Mouse (Mus musculus): Measurements from ENCODE around the gene Camkmt.
A peak's percentile ranks its signal among the peaks of the same experiment; 100 is the strongest.

Gene Camkmt

DNA sequence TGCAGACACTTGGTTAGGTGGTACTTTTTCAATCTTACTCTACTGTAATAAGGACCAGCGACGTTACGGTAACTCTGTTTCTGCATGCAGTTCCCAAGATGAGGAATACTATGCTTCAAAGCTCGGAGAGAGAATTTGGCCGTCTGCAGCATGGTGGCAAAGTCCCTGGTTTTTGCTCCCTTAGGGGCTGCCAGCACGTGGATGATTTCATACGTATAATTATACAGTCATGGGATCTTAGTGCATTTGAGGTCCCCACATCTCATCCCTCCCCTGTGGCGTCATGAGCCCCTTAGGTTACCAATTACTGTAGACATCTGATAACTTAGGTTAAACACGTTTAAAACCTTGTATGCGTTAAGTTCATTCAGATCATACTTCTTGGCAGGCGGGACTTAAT is 2.0 kb upstream of the Camkmt start:
- ATAC-seq (ENCODE audit: insufficient number of reproducible peaks, low FRiP score, low TSS enrichment): no peak

DNA sequence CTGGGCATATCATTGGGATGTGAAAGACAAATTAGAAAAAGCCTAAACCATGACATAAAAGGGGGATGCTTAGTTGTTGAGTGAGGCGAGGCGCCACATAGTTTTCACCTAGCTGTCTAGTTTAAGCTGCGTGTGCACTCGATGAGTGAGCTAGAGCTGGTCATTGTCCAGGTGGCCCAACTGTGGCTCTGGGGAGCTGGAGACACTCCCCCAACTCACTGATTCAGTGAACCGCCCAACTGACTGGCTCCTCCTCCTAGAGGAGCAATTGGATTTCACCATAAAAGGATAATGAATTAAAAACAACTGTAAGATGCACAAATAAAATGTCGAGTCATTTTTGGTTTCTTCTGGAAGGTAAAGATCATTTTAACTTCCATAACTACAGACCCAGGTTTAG is 1.3 kb upstream of the Camkmt start:
- no peak for ATAC-seq (ENCODE audit: insufficient number of reproducible peaks, low FRiP score, low TSS enrichment)

DNA sequence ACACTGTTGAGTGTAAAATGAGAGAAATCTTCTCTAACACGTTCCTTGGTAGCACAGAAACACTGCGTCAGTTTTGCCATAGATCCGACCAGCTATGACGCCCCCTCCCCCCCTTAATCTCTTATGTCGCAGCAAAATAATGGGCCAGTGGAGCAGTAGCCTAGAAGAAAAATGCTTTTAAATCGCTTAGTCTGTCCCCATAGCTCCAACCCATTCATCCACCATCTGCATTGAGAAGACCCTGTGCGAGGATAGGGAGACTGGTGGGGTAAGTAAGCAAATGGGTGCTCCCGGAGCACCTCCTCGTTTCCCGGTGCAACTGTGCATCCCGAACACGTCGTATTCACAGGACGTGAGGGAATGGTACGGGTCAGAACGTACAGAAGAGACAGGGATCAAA is 731 bp upstream of the Camkmt start:
- ATAC-seq (ENCODE audit: insufficient number of reproducible peaks, low FRiP score, low TSS enrichment): peak; percentile 5; the same call in 1 of the 2 replicates

DNA sequence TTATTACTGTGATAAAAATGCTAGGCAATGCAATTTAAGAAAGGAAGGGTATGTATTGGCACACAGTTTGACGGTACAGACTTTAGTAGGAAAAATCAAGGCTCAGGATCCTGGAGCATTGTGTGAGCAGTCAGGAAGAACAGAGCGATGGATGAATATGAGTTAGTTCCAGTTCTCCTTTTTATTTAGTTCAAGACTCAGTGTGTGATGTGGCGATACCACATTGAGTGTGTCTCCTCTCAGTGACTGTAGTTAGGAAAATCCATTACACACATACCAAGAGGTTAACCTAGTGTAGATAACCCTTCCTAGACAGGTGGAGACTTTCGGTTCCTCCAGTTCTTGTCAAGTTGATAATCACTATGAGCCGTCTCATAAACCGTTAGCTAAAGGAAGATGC is 1.4 kb downstream of the Camkmt start:
- ATAC-seq (ENCODE audit: insufficient number of reproducible peaks, low FRiP score, low TSS enrichment): no peak

DNA sequence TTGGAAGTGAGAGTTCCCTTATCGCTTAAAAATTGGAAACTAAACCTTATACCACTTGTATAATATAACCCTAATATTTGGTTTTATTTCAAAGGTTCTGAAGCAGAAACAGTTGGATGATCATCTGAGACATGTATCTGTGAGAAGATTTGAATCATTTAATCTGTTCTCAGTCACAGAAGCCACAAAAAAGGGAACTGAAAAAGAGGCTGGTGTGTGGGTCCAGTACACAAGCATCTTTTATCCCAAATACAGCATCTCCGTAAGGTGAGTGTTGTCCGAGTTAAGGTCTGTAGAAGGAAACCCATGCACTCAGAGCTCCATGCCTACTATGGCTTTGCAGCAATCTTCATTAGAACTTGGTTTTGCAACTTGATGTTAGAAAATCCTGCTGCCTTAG is 6.0 kb downstream of the Camkmt start:
- no peak for ATAC-seq (ENCODE audit: insufficient number of reproducible peaks, low FRiP score, low TSS enrichment)

DNA sequence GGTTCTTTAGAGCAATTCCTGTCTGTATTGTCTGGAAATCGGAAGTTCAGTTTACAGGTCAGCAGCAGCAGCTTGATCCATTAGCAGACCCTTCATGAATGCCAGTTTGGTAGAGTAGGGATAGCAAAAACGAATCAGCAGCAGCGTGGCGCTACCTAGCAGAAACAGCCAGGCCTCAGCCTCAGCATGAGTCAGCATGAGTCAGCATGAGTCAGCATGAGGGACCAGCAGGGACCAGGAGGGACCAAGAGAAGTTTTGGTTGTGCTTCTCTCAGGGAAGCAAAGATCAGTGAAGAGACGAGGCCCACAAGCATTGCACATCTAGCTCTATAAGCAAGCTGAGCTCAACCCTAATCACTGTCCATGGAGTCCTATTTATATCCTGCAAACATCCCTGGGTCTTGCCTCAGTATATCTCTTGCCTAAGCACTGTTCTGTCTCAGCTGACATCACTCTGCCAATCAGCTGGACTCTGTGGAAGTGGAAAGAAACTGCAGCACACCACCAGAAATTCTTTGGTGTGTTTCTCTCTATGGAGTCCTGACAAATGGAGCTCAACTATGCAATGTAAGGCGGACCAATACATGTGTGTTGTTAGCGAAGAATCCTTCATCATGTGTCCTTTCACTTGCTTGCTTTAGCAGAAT is 8.4 kb downstream of the Camkmt start:
- no peak for ATAC-seq (ENCODE audit: insufficient number of reproducible peaks, low FRiP score, low TSS enrichment)

DNA sequence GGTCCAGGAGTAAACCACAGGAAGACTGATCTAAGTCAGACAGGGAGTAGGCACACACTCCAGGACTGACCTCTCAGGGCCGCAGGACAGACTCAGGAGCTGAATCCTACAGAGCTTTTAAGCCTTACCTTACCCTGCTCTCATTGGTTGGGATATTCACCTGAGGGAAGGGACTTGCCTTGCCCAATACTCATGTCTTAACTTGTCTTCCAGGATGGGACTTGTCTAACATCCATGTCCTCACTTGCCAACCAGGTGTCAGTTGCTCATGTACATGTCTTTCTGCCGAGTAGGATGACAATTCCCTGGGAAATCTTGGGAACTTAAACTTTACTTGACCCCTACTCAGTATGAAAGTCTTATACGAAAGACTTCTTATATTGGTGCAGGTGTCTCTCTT is 9.9 kb downstream of the Camkmt start:
- ATAC-seq (ENCODE audit: insufficient number of reproducible peaks, low FRiP score, low TSS enrichment): no peak

DNA sequence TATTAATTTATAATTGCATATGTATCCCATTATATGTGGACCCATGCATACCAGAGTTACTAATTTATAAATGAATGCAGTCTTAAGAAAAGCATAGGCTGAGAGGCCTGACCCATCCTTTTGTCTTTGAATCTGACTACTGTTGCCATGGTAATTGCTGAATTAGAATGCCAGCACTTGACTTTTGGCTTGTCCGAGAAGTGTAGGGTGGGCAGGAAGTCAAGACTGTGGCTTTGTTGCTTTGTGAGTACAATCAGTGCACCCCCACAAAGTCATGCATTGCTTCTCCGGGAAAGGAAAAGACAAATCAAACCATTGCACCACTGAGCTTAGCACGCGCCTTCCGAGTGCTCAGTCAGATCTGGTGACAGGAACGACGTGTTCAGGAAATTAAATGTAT is 11.4 kb downstream of the Camkmt start:
- ATAC-seq (ENCODE audit: insufficient number of reproducible peaks, low FRiP score, low TSS enrichment): no peak

DNA sequence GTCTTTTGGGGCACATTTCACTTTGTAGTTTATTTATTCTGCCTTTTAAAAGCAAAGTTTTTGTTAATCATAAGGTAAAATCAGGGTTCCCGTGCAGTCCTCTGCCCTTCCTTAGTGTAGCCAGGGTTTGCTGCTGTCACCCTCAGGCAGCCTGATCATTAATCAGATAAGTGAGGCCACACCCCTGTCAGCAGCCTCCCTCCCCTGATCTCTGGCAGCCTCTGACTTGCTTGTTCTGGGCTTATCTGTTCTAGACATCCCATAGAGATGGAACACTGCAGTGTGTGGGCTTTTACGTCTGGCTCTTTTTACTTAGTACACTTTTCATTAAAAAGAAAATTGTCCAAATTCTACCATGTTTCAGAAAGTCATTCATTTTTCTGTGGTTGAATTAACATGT is 13.0 kb downstream of the Camkmt start:
- no peak for ATAC-seq (ENCODE audit: insufficient number of reproducible peaks, low FRiP score, low TSS enrichment)

DNA sequence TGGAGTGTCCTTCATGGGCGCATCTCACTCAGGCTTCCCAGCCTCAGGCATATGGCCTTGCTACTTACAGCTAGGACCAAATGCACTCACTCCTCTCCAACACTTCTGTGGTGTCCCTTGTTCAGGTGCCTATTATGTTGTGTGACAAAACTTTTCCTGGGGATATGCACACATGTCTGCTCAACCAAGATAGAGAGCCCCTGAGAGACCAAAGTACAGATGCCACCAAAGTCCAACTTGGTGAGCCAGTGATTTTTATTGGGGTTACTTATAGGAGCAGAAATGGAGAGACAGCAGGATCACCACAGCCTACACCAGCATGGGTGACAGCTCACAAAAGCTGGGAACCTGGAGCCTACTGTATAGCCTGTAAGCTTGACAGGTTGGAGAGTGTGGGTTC is 20.3 kb downstream of the Camkmt start:
- no peak for ATAC-seq (ENCODE audit: insufficient number of reproducible peaks, low FRiP score, low TSS enrichment)

DNA sequence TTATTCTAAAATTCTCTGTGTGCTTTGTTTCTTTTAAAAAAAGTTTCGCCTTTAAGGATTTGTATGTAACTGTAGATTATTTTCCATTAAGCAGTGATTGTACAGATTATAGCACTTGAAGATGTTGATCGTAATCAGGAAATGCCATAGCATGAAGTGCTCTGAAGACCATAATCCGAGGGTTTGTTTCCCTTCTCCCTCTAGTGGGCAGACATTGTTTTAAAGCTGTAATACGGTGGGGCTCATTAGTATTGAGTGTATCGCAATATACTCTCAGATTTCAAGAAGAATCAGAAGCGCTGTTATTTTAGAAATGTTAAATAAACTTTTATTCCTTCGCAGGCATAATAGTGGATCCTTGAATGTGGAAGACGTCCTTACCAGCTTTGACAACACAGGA is 23.1 kb downstream of the Camkmt start:
- no peak for ATAC-seq (ENCODE audit: insufficient number of reproducible peaks, low FRiP score, low TSS enrichment)

DNA sequence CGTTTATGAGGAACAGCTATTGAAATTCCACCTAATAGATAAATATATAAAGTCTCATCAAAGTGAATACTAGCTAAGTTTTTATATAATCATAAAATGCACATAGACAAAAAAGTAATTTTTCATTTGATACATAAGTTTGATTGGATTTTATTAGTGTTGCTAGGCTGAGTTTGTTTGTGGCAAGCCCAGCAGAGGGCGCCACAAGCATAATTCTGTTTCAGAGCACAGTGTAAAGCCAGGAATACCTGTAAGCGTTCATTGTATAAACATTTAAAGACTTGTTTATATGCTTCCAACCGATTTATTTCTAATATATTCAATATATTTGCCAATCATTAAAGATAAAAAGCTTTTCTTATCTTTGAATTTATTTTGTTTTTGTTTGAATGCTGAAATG is 26.3 kb downstream of the Camkmt start:
- no peak for ATAC-seq (ENCODE audit: insufficient number of reproducible peaks, low FRiP score, low TSS enrichment)

DNA sequence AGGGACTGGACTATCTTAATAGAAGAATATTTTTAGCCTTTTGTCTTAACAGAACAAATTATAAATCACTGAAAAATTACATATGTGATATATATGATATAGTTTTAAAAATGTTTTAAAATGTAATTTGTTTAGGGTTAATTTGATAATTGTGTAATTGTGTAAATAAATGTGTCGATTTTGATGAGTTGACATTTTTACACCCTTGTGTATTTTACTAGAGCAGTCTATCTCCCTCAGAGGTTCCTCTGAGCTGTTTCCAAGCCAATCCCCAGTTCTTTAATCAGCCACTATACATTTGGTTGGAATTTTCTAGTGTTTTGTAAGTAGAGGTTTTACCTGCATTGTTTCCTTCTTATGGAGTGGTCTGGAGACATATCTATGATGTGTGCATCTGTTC is 48.0 kb downstream of the Camkmt start:
- no peak for ATAC-seq (ENCODE audit: insufficient number of reproducible peaks, low FRiP score, low TSS enrichment)

DNA sequence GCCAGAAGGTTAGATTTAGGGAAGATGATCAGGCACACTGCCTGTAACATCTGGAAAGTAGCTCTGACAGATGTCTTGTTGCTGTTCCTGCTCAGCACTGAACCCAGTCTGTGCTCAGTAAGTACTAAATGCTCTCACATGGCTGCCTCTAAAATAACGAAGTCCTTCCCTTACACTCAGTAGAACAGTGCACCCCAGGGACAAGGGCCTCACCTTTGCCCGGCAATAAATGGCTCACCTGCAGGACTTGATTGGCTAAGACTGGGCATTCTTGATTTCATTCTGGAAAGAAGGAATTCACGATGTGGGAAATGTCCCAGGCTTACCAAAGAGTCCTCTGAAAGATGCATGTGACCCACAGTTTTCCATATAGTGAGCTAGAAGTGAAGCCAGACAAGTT is 51.3 kb downstream of the Camkmt start:
- no peak for ATAC-seq (ENCODE audit: insufficient number of reproducible peaks, low FRiP score, low TSS enrichment)

DNA sequence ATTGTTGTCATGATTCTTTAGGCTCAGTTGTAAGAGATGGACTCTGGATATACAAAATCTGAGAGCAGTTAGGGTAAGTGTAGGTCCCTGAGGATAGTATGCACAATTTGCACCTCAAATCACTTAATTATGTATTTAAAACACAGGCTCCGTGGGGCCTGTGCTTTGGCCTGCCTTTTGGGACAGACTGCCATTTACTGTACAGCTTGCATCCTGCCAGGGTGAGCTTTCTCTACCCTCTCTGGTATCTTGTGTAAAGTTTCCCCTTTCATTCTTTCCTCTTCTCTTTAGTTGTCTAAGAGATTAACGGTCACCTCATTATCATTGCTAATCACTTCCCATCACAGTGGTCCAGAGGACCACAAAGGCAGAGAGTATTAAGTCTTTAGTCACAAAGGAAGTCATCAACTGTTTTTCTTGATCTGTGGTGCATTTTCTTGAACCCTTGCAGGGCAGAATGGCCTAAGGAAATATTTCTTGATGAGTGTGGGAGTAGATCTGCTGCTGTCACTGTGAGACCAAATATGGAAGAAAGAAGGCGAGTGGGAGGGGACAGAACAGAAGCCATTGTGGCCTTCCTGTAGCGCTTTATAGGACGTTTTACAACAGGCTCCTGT is 52.3 kb downstream of the Camkmt start:
- ATAC-seq (ENCODE audit: insufficient number of reproducible peaks, low FRiP score, low TSS enrichment): no peak

DNA sequence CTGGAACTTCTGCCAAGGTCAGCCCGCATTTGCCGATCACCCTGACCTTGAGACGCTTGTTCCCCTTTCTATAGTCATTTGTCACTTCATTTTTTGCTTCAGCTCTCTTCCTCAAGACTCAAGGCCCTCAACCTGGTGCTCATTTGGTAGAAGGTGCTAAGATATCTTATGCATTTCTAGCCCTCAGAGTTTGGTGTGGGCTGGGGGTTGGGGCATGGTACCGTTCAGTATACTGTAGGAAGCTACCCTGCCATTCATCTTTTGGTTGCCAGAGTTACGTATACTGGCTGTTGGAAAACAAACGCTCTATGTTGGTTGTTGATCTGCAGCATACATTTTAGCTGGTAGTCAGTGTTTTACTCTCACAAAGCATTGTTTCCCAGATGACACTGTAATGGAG is 53.8 kb downstream of the Camkmt start:
- no peak for ATAC-seq (ENCODE audit: insufficient number of reproducible peaks, low FRiP score, low TSS enrichment)

DNA sequence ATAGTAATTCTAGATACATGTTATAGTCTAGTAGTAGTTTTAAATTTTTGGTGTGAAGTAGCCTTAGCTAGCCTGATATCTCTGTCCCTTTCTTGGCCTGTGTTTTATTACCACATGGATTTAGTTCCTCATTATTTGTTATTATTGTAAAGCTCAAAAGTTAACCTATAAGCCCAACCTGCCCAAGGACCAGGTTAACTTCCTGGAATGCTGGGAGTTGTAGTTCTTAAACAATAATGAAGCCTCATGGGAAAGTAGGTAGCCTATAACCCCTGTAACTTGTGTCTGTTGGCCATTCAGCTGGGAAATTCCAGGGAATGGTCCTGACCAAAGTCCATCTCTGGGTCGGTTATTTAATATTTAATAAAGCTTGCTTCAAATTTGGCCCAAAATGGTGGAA is 58.0 kb downstream of the Camkmt start:
- ATAC-seq (ENCODE audit: insufficient number of reproducible peaks, low FRiP score, low TSS enrichment): no peak

DNA sequence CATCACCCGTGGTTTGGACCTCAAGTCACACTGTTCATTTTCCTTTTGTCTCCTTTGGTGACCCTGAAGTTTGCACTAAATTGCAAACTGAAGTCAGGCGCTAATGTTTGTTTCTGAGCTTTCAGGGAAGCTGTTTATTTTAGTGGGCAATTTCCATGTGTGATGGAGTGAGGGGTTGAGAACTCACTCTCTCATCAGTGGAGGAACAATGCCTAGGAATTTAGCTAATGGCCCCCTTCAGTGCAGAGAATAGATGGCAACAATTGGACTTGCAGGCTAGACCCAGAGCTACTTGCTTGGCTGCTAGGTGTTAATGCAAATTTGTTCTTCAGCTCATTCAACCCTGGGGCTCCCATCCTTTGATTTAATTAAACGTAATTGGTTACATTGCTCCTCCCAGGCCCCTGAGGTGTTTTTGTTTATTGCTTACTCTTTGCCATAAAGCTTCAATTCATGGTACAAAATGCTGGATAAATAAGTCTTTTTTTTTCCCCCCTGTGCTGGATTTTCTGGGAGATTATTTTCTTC is 58.9 kb downstream of the Camkmt start:
- ATAC-seq (ENCODE audit: insufficient number of reproducible peaks, low FRiP score, low TSS enrichment): no peak

DNA sequence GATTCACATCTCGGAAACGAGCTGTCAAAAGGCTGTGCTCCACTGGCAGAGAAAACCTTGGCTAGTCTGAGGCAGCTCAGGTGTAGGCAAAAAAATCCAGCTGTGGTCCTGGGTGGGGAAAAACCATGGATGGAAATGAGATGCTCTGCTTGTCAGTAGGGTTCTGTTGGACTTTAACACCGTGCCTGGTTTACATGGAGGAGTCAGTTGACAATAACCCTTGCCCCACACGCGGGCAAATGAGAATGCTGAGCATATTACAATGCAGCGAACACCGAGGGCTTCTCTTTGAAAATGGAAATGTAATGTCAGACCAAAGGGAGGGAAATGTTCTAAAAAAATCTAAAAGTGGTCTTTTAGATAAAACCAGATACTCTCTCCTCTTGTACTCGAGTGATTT is 60.9 kb downstream of the Camkmt start:
- no peak for ATAC-seq (ENCODE audit: insufficient number of reproducible peaks, low FRiP score, low TSS enrichment)

DNA sequence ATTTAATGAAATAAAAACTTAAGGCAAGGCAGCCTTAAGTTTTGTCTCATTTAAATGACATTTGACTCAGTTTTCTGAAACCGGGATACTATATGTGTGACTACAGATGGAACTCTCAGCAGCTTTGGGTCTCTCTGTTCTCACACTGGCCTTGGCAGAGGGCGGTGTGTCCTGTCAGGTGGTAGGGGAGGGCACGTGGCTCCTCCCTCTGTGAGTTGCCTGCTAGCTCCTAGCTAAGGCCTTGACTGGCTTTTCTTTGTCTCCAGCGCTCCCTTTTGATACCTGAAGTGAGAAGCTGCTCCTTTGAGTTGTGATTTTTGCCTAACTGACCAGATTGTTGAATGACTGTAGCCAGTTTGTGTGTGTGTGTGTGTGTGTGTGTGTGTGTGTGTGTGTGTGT is 67.8 kb downstream of the Camkmt start:
- ATAC-seq (ENCODE audit: insufficient number of reproducible peaks, low FRiP score, low TSS enrichment): no peak

DNA sequence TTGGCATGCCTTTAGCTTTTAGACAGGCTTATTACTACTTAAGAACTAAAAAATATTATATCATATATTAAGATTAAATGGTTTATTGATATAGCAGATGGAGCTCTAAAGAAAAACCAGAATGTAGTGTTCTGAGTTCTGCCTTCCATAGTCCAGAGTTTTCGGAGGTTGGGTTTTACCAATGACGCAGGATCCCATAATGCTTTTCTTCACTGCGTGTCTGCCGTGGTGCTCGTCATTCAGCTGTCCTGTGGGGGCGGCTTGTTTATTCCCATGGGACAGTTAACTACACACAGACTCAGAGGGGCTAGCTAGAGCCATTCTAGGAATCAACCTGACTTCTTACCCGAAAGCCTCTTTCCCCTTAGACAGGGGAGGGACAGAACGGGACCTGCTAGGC is 69.2 kb downstream of the Camkmt start:
- no peak for ATAC-seq (ENCODE audit: insufficient number of reproducible peaks, low FRiP score, low TSS enrichment)

DNA sequence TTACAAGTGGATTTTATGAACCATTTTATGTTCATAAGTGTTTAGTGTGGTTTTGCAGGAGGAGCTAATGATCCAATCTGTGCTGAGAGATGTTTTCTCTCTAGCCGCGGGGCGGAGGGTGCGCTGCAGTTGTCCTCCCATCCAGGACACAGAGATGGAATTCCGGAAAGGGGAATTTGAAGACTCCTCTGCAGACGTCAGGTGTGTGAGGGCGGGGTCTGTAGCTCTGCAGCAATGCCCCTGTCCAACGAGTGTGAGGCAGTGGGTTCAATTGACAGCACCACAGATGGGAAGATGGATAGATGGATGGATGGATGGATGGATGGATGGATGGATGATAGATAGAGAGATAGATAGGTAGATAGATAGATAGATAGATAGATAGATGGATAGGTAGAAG is 70.4 kb downstream of the Camkmt start:
- ATAC-seq (ENCODE audit: insufficient number of reproducible peaks, low FRiP score, low TSS enrichment): no peak

Data from cerebellum, adult (tissue).